Mouse (Mus musculus): Measurements from ENCODE around the gene Gldn. TPM values are rescaled to one million over a fixed set of nuclear protein-coding genes. Genes with fewer than 3 reads are reported as not detected.

Gene Gldn
- polyA plus RNA-seq, 1 experiment from 2014 or later, result not detected

GRCm38 (mm10) chr9:54279046-54279589 lies 7.2 kb upstream of the Gldn start:
- 76% methylated on average over 12 of the region's 12 CpGs for WGBS
- no peak for TF ChIP-seq CTCF (IDR thresholded peaks at IDR 0.05; ENCODE audit: low read depth)
- no peak overlapping the region for H3K4me2 ChIP-seq
- H3K4me3 ChIP-seq (ENCODE audit: low read depth, low read length), result no peak overlapping the region
- no peak overlapping the region for H3K9ac ChIP-seq
- H3K27ac ChIP-seq (ENCODE audit: low read depth), result no peak overlapping the region
- H3K27me3 ChIP-seq (ENCODE audit: insufficient read depth, low read length), result no peaks in the 10 kb centered on the region
- no peaks in the 10 kb centered on the region for H3K4me1 ChIP-seq (ENCODE audit: insufficient read depth)
- H3K36me3 ChIP-seq (ENCODE audit: insufficient read depth), result no peaks in the 10 kb centered on the region
- no peak for DNase-seq
- ATAC-seq (ENCODE audit: insufficient read depth), result no peak
- no peaks in the 10 kb centered on the region for H3K9me3 ChIP-seq (ENCODE audit: low read depth, low read length)

GRCm38 (mm10) chr9:54287804-54288203 lies 1.5 kb downstream of the Gldn start:
- Histone ChIP-seq H3K9me3 (ENCODE audit: low read depth, low read length) (no peaks in the 10 kb centered on the region), H3K4me3 (ENCODE audit: low read depth, low read length) (no peak overlapping the region), H3K4me1 (ENCODE audit: insufficient read depth) (no peaks in the 10 kb centered on the region), H3K4me2 (no peak overlapping the region), H3K27ac (ENCODE audit: low read depth) (no peak overlapping the region), H3K27me3 (ENCODE audit: insufficient read depth, low read length) (peaks cover 18% of the 10 kb centered on the region), H3K36me3 (ENCODE audit: insufficient read depth) (no peaks in the 10 kb centered on the region), H3K9ac (no peak overlapping the region)
- WGBS, result 51% methylated on average over 5 of the region's 5 CpGs
- ATAC-seq (ENCODE audit: insufficient read depth) (no peak), DNase-seq (no peak)
- no peak for TF ChIP-seq CTCF (IDR thresholded peaks at IDR 0.05; ENCODE audit: low read depth)

- H3K27ac ChIP-seq (ENCODE audit: low read depth), result no peak overlapping the region
- ATAC-seq (ENCODE audit: insufficient read depth) (no peak), DNase-seq (no peak)
- TF ChIP-seq CTCF (IDR thresholded peaks at IDR 0.05; ENCODE audit: low read depth), result no peak
- H3K4me3 ChIP-seq (ENCODE audit: low read depth, low read length), result no peak overlapping the region
- H3K9me3 ChIP-seq (ENCODE audit: low read depth, low read length), result no peaks in the 10 kb centered on the region
- H3K9ac ChIP-seq, result no peak overlapping the region
- no peaks in the 10 kb centered on the region for H3K27me3 ChIP-seq (ENCODE audit: insufficient read depth, low read length)
- no peak overlapping the region for H3K4me2 ChIP-seq
- 49% methylated on average over 3 of the region's 3 CpGs for WGBS
- no peaks in the 10 kb centered on the region for H3K4me1 ChIP-seq (ENCODE audit: insufficient read depth)
- no peaks in the 10 kb centered on the region for H3K36me3 ChIP-seq (ENCODE audit: insufficient read depth)
These were observed 13.1 kb downstream of the Gldn start for GRCm38 (mm10) chr9:54299389-54299788.

GRCm38 (mm10) chr9:54299792-54300191 lies 13.5 kb downstream of the Gldn start:
- no peaks in the 10 kb centered on the region for H3K36me3 ChIP-seq (ENCODE audit: insufficient read depth)
- H3K4me1 ChIP-seq (ENCODE audit: insufficient read depth), result no peaks in the 10 kb centered on the region
- no peak for TF ChIP-seq CTCF (IDR thresholded peaks at IDR 0.05; ENCODE audit: low read depth)
- H3K4me3 ChIP-seq (ENCODE audit: low read depth, low read length), result no peak overlapping the region
- no peak for ATAC-seq (ENCODE audit: insufficient read depth)
- DNase-seq, result no peak
- no peak overlapping the region for H3K27ac ChIP-seq (ENCODE audit: low read depth)
- no peak overlapping the region for H3K4me2 ChIP-seq
- H3K27me3 ChIP-seq (ENCODE audit: insufficient read depth, low read length), result no peaks in the 10 kb centered on the region
- H3K9ac ChIP-seq, result no peak overlapping the region
- no peaks in the 10 kb centered on the region for H3K9me3 ChIP-seq (ENCODE audit: low read depth, low read length)

- no peak for DNase-seq
- no peak overlapping the region for H3K27ac ChIP-seq (ENCODE audit: low read depth)
- no peak overlapping the region for H3K4me2 ChIP-seq
- H3K4me1 ChIP-seq (ENCODE audit: insufficient read depth), result no peaks in the 10 kb centered on the region
- ATAC-seq (ENCODE audit: insufficient read depth), result no peak
- no peak for TF ChIP-seq CTCF (IDR thresholded peaks at IDR 0.05; ENCODE audit: low read depth)
- H3K9ac ChIP-seq, result no peak overlapping the region
- H3K4me3 ChIP-seq (ENCODE audit: low read depth, low read length), result no peak overlapping the region
- no peaks in the 10 kb centered on the region for H3K36me3 ChIP-seq (ENCODE audit: insufficient read depth)
- no peaks in the 10 kb centered on the region for H3K9me3 ChIP-seq (ENCODE audit: low read depth, low read length)
- WGBS, result 84% methylated on average over 4 of the region's 4 CpGs
- no peaks in the 10 kb centered on the region for H3K27me3 ChIP-seq (ENCODE audit: insufficient read depth, low read length)
These were observed 15.0 kb downstream of the Gldn start for GRCm38 (mm10) chr9:54301255-54301654.

- no peaks in the 10 kb centered on the region for H3K36me3 ChIP-seq (ENCODE audit: insufficient read depth)
- no peaks in the 10 kb centered on the region for H3K4me1 ChIP-seq (ENCODE audit: insufficient read depth)
- 65% methylated on average over 1 of the region's 1 CpGs for WGBS
- no peaks in the 10 kb centered on the region for H3K9me3 ChIP-seq (ENCODE audit: low read depth, low read length)
- H3K27ac ChIP-seq (ENCODE audit: low read depth), result no peak overlapping the region
- ATAC-seq (ENCODE audit: insufficient read depth) (no peak), DNase-seq (no peak)
- no peak overlapping the region for H3K4me3 ChIP-seq (ENCODE audit: low read depth, low read length)
- no peaks in the 10 kb centered on the region for H3K27me3 ChIP-seq (ENCODE audit: insufficient read depth, low read length)
- no peak overlapping the region for H3K9ac ChIP-seq
- no peak for TF ChIP-seq CTCF (IDR thresholded peaks at IDR 0.05; ENCODE audit: low read depth)
- no peak overlapping the region for H3K4me2 ChIP-seq
These were observed 21.9 kb downstream of the Gldn start for GRCm38 (mm10) chr9:54308209-54308608.

GRCm38 (mm10) chr9:54308751-54309358 lies 22.6 kb downstream of the Gldn start:
- no peak for ATAC-seq (ENCODE audit: insufficient read depth)
- Histone ChIP-seq H3K36me3 (ENCODE audit: insufficient read depth) (no peaks in the 10 kb centered on the region), H3K4me3 (ENCODE audit: low read depth, low read length) (no peak overlapping the region), H3K4me1 (ENCODE audit: insufficient read depth) (no peaks in the 10 kb centered on the region), H3K9me3 (ENCODE audit: low read depth, low read length) (no peaks in the 10 kb centered on the region), H3K27ac (ENCODE audit: low read depth) (no peak overlapping the region), H3K27me3 (ENCODE audit: insufficient read depth, low read length) (no peaks in the 10 kb centered on the region), H3K9ac (no peak overlapping the region), H3K4me2 (no peak overlapping the region)
- 68% methylated on average over 2 of the region's 2 CpGs for WGBS
- DNase-seq, result no peak
- TF ChIP-seq CTCF (IDR thresholded peaks at IDR 0.05; ENCODE audit: low read depth), result no peak
